Mouse (Mus musculus) heart, postnatal 14 days (tissue): ENCODE data around the gene Mef2c. TPM values are rescaled to one million over a fixed set of nuclear protein-coding genes. Genes with fewer than 3 reads are reported as not detected.

Experiments used
- DNase-seq, 2 experiments: peaks; one replicate each; pipeline ENCODE4 v3.0.0; 2021 to 2022
- intact Hi-C: fragments of 180-260 bp; cut with DNase I; formaldehyde crosslinking; loops from one replicate; pipeline ENCODE4 v1.15.1; 2025
- long read RNA-seq, 2 experiments: library from polyadenylated mRNA; stranded (forward); transcript quantifications; one replicate each; pipeline ENCODE4 v2.0.0; 2021
- total RNA-seq, 2 experiments: library from RNA; stranded (reverse); gene quantifications; 2 replicates each; pipeline ENCODE4 v1.2.3; 2021

The Mef2c gene
- total RNA-seq = 10 to 100 TPM; 67.9 to 74.7 TPM
- long read RNA-seq, experiment 1, transcript Mef2c-227 (10 exons, 3,498 nt) = major isoform, 9 of 19 reads
- long read RNA-seq, experiment 1, partial matches to known transcripts = 2 of 19 reads
- long read RNA-seq, experiment 1, other reads (novel, unspliced or antisense) = 8 of 19 reads
- long read RNA-seq, experiment 2, transcript Mef2c-227 (10 exons, 3,498 nt) = major isoform, 5 of 29 reads
- long read RNA-seq, experiment 2, partial matches to known transcripts = 2 of 29 reads
- long read RNA-seq, experiment 2, other reads (novel, unspliced or antisense) = 22 of 29 reads

GRCm38 (mm10) chr13:83503919-83504318, at the start of gene Mef2c:
Gene Mef2c, plus strand, starts transcription at chr13:83504034.
- no peak for DNase-seq
- intact Hi-C loops = no loop called here

GRCm38 (mm10) chr13:83458729-83459128, 45.1 kb upstream of the Mef2c start:
- DNase-seq = no peak
- intact Hi-C loops = no loop called here

GRCm38 (mm10) chr13:83459600-83459999, 44.2 kb upstream of the Mef2c start:
- no peak for DNase-seq
- intact Hi-C loops = no loop called here

- no peak for DNase-seq
- intact Hi-C loops = no loop called here
These were observed 43.2 kb upstream of the Mef2c start for GRCm38 (mm10) chr13:83460620-83461019.

GRCm38 (mm10) chr13:83461556-83461955, 42.3 kb upstream of the Mef2c start:
- no peak for DNase-seq
- intact Hi-C loops = no loop called here

- intact Hi-C loops = no loop called here
- DNase-seq = no peak
These were observed 37.1 kb upstream of the Mef2c start for GRCm38 (mm10) chr13:83466756-83467155.

GRCm38 (mm10) chr13:83468794-83469193, 35.0 kb upstream of the Mef2c start:
- intact Hi-C loops = no loop called here
- no peak for DNase-seq

GRCm38 (mm10) chr13:83473755-83474154, 30.1 kb upstream of the Mef2c start:
- intact Hi-C loops = no loop called here
- DNase-seq = no peak

- DNase-seq = no peak
- intact Hi-C loops = no loop called here
These were observed 23.4 kb upstream of the Mef2c start for GRCm38 (mm10) chr13:83480388-83480787.

GRCm38 (mm10) chr13:83481310-83481709, 22.5 kb upstream of the Mef2c start:
- DNase-seq = peak; percentile 8
- intact Hi-C loops = no loop called here

GRCm38 (mm10) chr13:83482087-83482486, 21.7 kb upstream of the Mef2c start:
- peak in 1 of 2 experiments; percentile 32 for DNase-seq

GRCm38 (mm10) chr13:83484215-83484614, 19.6 kb upstream of the Mef2c start:
- intact Hi-C loops = no loop called here
- DNase-seq = no peak

More at GRCm38 (mm10) chr13:83482087-83482486, 21.7 kb upstream of the Mef2c start:
- intact Hi-C loops = no loop called here

GRCm38 (mm10) chr13:83484721-83485369, 19.0 kb upstream of the Mef2c start:
- intact Hi-C loops = no loop called here

GRCm38 (mm10) chr13:83492051-83492450, 11.8 kb upstream of the Mef2c start:
- intact Hi-C loops = no loop called here
- DNase-seq = no peak

More at GRCm38 (mm10) chr13:83484721-83485369, 19.0 kb upstream of the Mef2c start:
- DNase-seq = no peak

- DNase-seq = no peak
- intact Hi-C loops = no loop called here
These were observed 6.1 kb upstream of the Mef2c start for GRCm38 (mm10) chr13:83497708-83498107.

GRCm38 (mm10) chr13:83499526-83499925, 4.3 kb upstream of the Mef2c start:
- intact Hi-C loops = no loop called here
- DNase-seq = no peak

GRCm38 (mm10) chr13:83507687-83508086, 3.9 kb downstream of the Mef2c start:
- intact Hi-C loops = no loop called here
- DNase-seq = no peak

- DNase-seq = no peak
- intact Hi-C loops = no loop called here
These were observed 11.2 kb downstream of the Mef2c start for GRCm38 (mm10) chr13:83515013-83515547.

GRCm38 (mm10) chr13:83517660-83518609, 14.1 kb downstream of the Mef2c start:
- DNase-seq = peak; percentile 69
- intact Hi-C loops = no loop called here

GRCm38 (mm10) chr13:83520807-83521206, 17.0 kb downstream of the Mef2c start:
- intact Hi-C loops = loop anchor here (10.0 kb wide), 1 partner anchor 84 kb away; no protein-coding TSS in a partner anchor
- DNase-seq = no peak
